Mouse (Mus musculus) skeletal muscle tissue, adult 2 months (tissue): Measurements from ENCODE around the gene Hhipl1.

ENCODE experiments used
- DNase-seq: peaks from one replicate; pipeline ENCODE4 v3.0.0-alpha.2; 2012; ENCODE audit warnings: low read depth, low spot score

The Hhipl1 gene

GRCm38 (mm10) chr12:108305812-108306794, at the start of gene Hhipl1:
Gene Hhipl1 (plus strand): TSS chr12:108306270.
- no peak for DNase-seq

DNA sequence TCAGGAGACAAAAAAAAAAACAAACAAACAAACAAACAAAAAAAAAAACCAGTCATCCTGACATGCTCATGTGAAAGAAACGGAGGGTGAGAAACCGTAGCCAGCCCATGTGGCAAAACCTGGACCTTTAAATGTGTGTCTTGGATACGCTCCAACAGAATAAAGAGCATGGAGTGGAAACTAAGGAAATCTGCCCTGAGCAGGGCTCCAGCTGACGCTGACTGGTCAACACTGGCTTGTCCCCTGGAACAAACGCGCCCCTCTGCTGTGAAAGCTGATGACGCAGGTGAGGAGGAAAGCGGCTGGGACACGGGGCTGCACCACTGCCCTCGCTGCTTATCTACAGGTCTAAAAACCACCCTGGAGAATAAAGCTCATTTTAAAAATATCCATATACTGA, 49.3 kb upstream of the Hhipl1 start:
- DNase-seq = no peak

DNA sequence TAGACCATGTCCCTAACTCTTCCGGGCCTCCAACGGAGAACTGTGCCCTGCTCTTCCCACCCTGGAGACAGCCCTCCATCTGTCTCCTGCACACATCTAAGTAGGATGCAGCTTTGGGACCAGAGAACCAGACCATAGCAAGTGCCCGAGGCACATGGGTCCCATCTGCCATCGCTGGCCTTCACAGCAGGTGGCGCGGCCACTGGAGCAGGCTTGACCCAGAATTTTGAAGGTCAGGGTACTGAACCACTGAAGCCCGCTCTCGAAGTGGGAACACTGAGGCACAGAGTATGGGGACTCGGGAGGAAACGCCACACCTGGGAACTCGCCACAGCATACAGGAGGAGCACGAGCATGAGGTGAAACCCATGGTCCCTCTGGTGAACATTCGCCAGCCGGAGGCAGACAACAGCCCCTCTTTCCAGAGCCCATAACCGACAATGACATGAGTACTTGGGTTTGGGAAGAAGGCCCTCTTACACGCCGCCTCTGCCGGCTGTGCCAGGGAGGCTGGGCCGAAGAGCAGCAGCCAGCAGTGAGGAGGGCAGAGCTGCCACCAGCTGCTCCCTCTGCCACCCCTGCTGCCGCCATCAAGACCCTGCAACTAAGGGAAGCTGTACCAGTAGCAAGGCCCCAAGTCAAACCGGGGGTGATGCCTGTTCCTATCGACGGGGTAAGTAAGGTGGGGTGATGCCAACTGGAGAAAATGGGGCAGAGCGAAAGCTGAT, 46.6 kb upstream of the Hhipl1 start:
- no peak for DNase-seq

- no peak for DNase-seq
These were observed 45.1 kb upstream of the Hhipl1 start for GRCm38 (mm10) chr12:108260950-108261349.

DNA sequence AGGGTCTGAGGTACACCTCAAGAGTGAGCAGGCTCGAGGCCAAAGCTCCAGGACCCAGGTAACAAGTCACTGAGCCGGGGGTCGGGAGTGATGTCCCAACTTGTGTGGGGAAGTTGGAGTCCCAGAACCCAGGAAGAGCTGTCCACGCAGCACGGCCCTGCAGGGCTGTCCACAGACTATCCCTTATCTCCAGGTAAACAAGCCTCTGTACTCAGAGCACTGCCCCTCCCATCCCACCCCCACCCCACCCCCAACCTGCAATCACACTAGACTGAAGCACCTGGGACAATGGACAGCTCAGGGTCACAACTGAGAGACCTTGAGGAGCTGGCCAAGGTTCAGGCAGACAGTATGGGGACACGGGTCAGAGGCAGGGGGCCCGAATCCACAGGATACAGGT, 41.2 kb upstream of the Hhipl1 start:
- no peak for DNase-seq

DNA sequence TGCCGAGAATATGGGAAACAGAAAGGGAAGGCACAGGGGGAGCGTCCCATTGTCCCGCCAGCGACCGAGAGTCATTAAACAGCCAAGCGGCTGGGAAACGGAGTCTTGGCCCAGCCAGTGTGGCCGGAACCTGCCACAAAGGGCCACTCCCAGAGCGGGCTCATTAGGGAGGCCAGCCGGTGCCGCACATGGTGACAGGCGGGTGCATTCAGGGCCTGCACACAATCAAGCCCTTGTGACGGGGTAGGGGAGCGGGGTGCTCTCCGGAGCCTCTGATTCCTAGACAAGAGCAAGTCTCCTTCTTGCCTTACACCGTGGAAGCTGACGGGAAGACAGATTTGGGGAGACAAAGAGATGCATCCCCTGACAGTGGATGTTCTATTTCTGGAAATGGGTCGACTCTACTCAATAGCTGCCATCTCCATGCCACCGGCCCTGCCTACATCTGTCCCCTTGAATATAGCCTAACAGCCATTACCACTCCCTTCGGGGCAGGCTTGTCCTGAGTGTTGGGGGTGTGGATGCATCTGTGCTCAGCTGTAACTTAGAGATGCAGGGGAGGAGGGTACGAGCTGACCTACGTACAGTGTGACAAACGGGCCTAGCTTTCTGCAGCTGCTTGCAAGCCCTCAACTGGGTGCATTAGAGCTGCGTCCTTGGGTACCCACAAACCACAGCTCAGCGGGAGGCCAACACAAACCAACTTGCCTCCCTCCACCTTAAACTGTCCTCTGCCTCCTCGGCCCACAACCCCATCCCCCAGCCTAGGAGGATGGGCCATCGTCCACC, 40.0 kb upstream of the Hhipl1 start:
- DNase-seq = no peak

- no peak for DNase-seq
These were observed 38.4 kb upstream of the Hhipl1 start for GRCm38 (mm10) chr12:108267653-108268052.

DNA sequence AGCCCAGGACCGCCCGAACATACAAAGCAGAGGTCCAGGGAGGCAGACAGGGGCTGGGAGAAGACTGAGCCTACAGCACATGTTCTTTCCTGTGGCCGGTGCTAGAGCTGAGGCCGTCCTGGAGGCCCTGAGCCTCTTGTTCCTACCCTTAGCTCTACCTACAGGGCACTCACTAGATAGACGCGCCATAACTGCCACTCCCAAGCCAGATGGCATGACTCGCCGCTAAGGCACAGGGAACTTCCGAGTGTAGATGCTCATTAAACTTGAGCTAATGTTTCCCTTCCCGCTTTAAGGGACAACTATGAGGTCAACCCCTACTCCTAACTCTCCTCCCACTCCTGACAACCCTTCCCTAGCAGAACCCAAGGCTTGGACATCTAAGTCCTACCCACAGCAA, 37.1 kb upstream of the Hhipl1 start:
- DNase-seq = no peak

- no peak for DNase-seq
These were observed 36.4 kb upstream of the Hhipl1 start for GRCm38 (mm10) chr12:108269699-108270098.

DNA sequence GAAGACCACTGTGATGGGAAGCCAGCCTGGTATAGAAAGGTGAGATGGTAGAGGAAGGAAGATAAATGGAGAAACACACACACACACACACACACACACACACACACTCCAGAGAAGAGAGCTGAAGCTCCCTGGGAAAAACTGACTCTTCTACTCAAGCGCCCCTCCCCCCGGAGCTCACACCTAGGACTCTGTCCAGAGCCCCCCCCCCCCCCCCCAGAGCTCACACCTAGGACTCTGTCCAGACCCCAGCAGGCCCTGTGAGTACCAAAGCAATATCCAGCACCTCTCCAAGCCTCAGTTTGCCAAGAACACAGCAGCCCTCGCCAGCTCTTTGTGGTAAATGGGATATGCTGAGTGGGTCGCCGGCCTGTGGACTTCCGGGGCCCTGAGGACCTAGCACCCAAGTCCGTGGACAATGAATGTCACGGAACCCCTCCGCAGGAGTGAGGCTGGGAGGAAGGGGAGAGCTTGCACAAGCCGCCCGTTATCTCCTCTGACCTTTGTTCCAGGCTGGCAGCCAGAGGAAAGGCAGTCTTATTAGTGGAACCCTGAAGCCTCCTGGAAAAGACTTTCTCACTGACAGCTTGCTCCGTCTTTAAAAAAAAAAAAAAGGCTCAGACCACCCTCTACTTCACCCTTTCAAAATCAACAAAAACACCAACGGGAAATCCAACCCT, 35.7 kb upstream of the Hhipl1 start:
- DNase-seq = no peak

- no peak for DNase-seq
These were observed 34.5 kb upstream of the Hhipl1 start for GRCm38 (mm10) chr12:108271351-108272142.

GRCm38 (mm10) chr12:108272143-108272635, 33.9 kb upstream of the Hhipl1 start:
- no peak for DNase-seq

GRCm38 (mm10) chr12:108273466-108274312, 32.4 kb upstream of the Hhipl1 start:
- DNase-seq = no peak

GRCm38 (mm10) chr12:108274313-108274595, 31.8 kb upstream of the Hhipl1 start:
- DNase-seq = no peak

GRCm38 (mm10) chr12:108274661-108275507, 31.2 kb upstream of the Hhipl1 start, which contains the start of gene Ccdc85c:
Gene Ccdc85c (minus strand): TSS chr12:108275425.
- no peak for DNase-seq

GRCm38 (mm10) chr12:108275508-108275890, 30.6 kb upstream of the Hhipl1 start:
- DNase-seq = peak; percentile 98

- no peak for DNase-seq
These were observed 29.9 kb upstream of the Hhipl1 start for GRCm38 (mm10) chr12:108275920-108276822.
